Mouse (Mus musculus): ENCODE measurements around the gene Ptprn2.
A peak's percentile ranks its signal among the peaks of the same experiment; 100 is the strongest.

The Ptprn2 gene

DNA sequence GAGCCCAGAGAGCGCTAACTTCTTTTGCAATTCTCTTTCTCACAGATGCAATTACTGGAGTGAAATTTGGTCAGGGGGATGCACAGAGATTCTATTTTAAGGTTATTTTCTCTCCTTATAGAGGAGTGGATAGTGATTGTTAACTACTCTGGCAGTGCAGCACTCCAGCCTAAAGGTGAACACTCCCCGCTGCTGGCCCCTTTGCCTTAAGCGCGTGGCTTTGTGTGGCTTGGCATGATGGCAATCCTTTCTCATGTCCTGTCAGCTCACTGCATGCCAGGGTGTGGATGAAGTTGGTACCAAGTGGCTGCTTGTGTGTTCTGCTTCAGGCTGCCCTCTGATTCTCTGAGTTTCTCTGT lies 156.7 kb downstream of the Ptprn2 start:
- no peak for DNase-seq (ENCODE audit: low spot score)

- DNase-seq (ENCODE audit: low spot score): no peak
Measured at GRCm38 (mm10) chr12:116646771-116647170, 161.3 kb downstream of the Ptprn2 start.

DNA sequence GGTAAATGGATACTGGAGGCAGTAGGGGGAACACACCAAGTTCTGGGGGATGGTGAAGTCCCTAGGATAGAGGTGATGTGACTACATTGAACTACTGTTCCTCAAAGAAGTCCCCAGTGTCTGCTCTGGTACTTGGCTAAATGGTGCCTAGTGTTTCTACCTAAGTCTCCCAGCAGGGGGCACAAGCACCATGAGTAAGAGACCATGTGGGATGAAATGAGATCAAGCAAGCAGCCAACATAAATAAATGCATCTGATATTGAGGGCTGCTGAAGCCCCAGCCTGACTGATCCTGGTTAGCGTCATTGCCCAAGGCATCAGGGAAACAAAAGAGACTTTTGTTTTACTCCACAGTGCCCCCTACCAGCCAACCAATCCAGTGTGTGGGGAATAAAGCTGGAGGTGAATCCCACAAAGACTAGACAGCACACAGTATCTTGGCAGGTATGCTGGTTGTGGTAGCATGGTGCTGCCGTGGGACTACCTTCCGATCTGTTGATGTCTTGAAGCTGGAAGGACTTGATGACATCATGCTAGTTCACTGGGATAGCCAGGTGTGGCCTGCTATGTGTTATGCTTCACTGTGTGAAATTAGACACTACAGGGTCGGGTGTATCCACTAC lies 163.2 kb downstream of the Ptprn2 start:
- peak; percentile 5 for DNase-seq (ENCODE audit: low spot score)

GRCm38 (mm10) chr12:116653684-116654083 lies 168.2 kb downstream of the Ptprn2 start:
- DNase-seq (ENCODE audit: low spot score): no peak

DNA sequence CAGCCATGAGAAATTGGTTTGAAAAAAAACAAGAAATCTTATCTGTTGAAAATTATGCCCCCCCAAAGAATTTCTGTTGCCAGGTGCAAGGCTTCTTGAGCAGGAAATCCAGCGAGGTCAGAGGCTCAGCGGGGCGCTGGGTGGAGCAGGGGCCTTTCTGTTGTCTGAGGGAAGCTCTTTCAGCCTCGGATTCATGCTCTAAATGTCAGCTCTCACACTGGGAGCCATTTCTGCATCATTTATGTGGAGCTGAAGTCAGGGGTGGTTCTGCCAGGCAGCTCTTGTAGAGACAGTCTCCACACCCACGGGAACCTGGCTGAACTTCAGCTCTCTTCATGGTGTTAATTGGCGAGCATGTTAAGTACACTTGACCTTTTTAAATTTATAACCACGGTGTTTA lies 174.6 kb downstream of the Ptprn2 start:
- DNase-seq (ENCODE audit: low spot score): no peak

- DNase-seq (ENCODE audit: low spot score): no peak
Measured at GRCm38 (mm10) chr12:116661018-116661417, 175.5 kb downstream of the Ptprn2 start.

- no peak for DNase-seq (ENCODE audit: low spot score)
Measured at GRCm38 (mm10) chr12:116677701-116678100, 192.2 kb downstream of the Ptprn2 start.

DNA sequence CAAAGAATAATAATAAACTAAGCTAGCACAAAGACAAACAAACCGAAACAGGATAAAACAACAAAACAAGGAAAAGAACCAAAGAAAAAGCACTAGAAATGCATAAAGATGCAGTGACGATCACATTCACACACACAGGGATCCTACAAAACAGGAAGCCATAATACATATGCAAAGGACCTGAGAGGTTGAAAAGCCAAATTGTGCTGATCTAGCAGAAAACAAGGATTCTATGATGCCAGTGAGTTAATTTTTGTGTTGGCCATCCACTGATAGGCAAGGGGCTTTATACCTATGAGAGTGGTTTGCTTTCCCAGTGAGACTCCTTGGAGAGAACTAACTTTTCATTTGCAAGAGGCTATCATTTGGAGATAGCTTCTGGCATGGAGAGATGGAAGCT lies 204.3 kb downstream of the Ptprn2 start:
- no peak for DNase-seq (ENCODE audit: low spot score)

GRCm38 (mm10) chr12:116709535-116709934 lies 224.0 kb downstream of the Ptprn2 start:
- DNase-seq (ENCODE audit: low spot score): no peak

GRCm38 (mm10) chr12:116710716-116711115 lies 225.2 kb downstream of the Ptprn2 start:
- DNase-seq (ENCODE audit: low spot score): no peak

DNA sequence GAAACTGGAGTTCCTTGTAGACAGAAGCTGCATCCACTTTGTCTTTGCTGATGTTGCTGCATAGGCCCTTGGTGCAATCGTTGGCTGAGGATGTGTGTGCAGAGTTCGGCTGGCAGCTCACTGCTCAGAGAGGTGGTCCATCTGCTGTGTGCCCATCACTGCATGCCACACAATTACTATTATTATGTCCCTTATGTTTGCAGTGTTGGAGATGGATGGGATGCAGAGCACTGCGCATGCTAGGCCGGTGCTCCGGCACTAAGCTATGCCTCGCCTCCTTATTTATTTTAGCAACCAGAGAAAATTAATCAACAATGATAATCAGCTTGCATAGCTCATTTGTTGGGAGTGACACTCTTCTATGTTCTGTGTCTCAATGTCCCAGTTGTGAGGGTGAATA lies 225.6 kb downstream of the Ptprn2 start:
- no peak for DNase-seq (ENCODE audit: low spot score)

GRCm38 (mm10) chr12:116713096-116713495 lies 227.6 kb downstream of the Ptprn2 start:
- no peak for DNase-seq (ENCODE audit: low spot score)

GRCm38 (mm10) chr12:116721062-116721461 lies 235.5 kb downstream of the Ptprn2 start:
- DNase-seq (ENCODE audit: low spot score): no peak

- DNase-seq (ENCODE audit: low spot score): no peak
Measured at GRCm38 (mm10) chr12:116740141-116740540, 254.6 kb downstream of the Ptprn2 start.

DNA sequence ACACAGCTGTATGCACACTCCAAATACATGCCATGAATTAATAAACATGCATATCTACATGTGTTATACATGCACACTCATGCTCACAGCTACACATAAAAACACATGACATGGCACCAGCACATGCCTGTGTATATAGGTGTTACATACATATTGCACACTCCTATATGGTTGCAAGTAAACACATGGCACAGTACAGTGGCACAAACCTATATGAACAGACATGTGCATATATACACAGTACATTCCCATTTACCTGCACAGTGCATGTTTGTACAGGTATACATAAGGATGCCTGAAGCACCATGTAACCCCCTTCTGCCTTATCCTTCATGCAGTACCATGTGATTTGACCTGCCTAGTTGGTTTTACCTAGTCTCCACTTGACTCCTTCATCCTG lies 255.8 kb downstream of the Ptprn2 start:
- no peak for DNase-seq (ENCODE audit: low spot score)

DNA sequence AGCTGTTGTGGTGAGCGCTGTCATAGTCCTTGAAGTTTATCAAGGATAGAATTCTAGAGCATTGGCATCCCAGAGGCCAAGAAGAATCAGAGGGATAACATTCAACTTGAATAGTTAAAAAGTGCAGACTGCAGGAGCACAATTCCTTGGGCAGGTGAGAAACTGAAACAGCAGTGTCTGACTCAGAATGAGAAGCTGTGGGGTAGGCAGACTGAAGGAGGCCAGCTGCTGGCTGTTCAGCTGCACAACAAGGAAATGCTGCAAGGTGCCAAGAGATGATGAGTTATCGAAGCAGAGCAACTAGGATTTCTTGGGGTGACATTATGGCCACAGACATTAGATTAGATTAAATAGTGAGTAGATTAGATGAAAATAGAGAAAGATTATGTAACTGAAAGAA lies 260.9 kb downstream of the Ptprn2 start:
- DNase-seq (ENCODE audit: low spot score): no peak

GRCm38 (mm10) chr12:116752784-116753183 lies 267.3 kb downstream of the Ptprn2 start:
- no peak for DNase-seq (ENCODE audit: low spot score)

DNA sequence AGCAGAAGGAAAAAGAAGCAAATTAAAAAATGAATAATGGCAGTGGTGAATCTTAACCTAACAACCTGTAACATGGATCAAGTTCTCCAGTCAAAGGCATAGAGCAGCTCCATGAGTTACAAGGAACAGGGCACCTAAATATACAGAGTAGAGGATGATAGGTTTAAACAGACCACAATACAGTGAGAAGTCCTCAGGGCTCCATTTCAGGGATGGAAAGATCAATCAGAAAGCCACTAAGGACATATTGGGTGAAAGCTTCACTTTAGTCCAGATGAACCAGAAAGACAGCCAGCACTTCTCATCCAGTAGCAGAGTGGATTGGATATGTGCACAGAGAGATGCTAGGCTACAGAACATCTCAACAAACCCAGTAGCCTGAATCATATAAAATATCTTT lies 278.4 kb downstream of the Ptprn2 start:
- DNase-seq (ENCODE audit: low spot score): no peak

DNA sequence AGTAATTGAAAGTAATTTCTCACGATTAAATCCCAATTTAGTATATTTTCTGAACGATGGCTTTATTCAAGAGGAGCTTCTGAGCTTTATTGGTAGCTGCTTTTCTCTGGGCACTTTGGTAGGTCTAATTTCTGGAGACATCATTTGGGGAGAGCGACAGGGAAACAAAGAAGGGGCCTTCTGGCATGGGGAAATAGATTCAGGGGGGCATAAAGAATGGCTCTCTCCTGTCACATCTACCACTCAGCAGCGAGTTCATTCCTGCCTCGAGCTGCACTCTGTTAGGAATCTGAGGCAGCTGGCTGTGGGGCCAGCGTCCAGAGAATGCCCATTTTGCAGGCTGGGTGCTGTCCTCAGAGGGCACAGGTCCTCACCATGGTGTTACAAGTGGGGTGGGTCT lies 285.4 kb downstream of the Ptprn2 start:
- no peak for DNase-seq (ENCODE audit: low spot score)

- DNase-seq (ENCODE audit: low spot score): no peak
Measured at GRCm38 (mm10) chr12:116771493-116771892, 286.0 kb downstream of the Ptprn2 start.

- DNase-seq (ENCODE audit: low spot score): peak; percentile 30
Measured at GRCm38 (mm10) chr12:116772081-116772566, 286.6 kb downstream of the Ptprn2 start.

DNA sequence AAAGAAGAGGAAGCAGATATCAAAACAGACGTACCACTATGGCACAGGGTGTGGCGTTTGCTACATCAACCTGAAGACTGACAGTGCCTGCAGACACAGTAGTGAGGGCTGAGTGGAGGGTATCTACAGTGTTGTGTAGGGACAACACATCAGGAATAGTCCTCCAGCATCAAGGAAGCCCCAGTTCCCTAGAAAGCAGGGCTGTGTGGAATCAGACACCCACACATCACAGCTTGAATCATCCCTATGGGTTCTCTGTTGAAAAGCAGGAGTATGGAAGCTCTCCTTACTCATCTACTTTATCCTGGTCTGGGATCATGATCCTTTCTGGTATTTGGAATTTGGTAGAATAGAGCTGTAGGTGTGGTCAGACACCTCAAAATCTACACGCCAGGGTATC lies 287.8 kb downstream of the Ptprn2 start:
- no peak for DNase-seq (ENCODE audit: low spot score)

DNA sequence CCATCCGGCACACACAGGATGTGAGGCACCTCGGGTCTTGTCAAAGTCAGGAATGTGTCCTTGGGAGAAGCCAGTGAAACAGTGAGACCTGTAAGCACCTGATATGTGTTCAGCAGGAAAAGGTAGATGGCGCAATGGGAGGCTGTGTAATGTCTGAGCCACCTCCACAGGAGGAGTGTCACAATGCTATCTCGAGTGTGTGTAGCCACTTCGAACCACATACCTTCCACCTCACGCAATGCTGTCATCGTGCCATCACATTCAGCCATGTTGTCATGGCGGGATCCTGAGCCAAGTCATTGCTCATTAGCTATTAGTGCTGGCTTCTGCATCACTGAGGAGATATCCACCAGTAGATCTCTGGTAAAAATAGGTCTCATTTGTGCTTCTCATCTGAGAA lies 290.9 kb downstream of the Ptprn2 start:
- DNase-seq (ENCODE audit: low spot score): no peak
